Mouse (Mus musculus): ENCODE measurements around the gene Pgrmc1. TPM values are rescaled to one million over a fixed set of nuclear protein-coding genes. Genes with fewer than 3 reads are reported as not detected.

The Pgrmc1 gene
- 385 and 424 TPM in 2 replicates for polyA plus RNA-seq (2015; fragmentation: Nextera tagmentation; extraction: Ambion mirVana)

GRCm38 (mm10) chrX:36597707-36598389, at the start of gene Pgrmc1:
TSS of gene Pgrmc1 (plus strand) at chrX:36598206.

DNA sequence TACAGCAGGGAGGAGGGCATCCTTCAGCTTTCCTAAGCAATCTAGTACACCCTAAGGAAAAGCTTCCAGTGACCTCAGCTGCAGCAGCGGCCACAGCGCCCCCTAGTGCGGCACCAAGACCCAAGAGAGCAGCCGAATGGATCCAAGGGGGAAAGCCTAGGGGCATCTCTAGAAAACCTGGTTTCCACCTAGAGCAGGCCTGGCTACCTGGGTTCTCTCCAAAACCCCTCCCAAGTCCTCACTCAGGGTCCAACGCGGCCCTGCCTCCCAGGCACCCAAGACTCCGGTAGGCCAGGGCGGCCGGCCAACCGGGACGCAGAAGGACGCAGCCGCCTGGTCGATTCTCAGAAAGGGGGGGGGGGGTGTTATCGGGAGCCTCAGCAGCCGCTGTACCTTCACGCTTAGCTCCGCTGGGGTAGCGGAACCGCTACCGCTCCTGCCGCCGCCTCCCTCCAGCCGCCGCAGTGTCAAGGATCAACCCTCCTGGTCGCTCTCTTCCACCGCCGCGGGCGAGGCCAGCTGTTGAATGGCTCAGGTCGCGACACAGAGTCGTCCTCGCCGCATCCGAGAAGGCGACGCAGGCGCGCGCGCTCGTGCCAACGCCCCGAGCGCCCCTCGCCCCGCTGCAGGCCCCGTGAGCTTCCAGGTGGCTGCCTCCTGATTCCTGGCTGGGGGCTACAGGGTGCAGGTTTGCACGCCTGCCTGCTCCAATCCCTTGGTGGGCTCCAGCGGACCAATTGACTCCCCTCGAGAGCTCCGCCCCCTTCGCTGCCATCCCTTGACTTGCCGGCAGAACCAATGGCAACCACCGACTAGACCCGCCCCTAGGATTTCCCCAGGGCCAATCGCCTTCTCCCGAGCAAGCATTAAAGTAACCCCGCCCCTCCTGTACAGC, 46.9 kb downstream of the Pgrmc1 start, which contains the start of gene Akap17b:
Akap17b (minus strand) TSS at position 739 of the 895 bp plus-strand sequence.

Other genes starting within 250 kb of the Pgrmc1 start
- gene Gm6268, start 196.9 kb upstream of the Pgrmc1 start, polyA plus RNA-seq (2015; fragmentation: Nextera tagmentation; extraction: Ambion mirVana), result not detected in 2 replicates
- gene Gm14569, start 106.4 kb upstream of the Pgrmc1 start, polyA plus RNA-seq (2015; fragmentation: Nextera tagmentation; extraction: Ambion mirVana), result not detected in 2 replicates
- gene Akap17b, start 47.2 kb downstream of the Pgrmc1 start, polyA plus RNA-seq (2015; fragmentation: Nextera tagmentation; extraction: Ambion mirVana), result 2.8 and 3.1 TPM in 2 replicates
- gene Slc25a43, start 145.5 kb downstream of the Pgrmc1 start, polyA plus RNA-seq (2015; fragmentation: Nextera tagmentation; extraction: Ambion mirVana), result 3.0 and 4.6 TPM in 2 replicates
- 536 and 563 TPM in 2 replicates for gene Slc25a5, start 197.4 kb downstream of the Pgrmc1 start, polyA plus RNA-seq (2015; fragmentation: Nextera tagmentation; extraction: Ambion mirVana)

Measured in urinary bladder, postnatal 0 days (tissue).